Mouse (Mus musculus): Measurements from ENCODE around the gene Arl11. TPM values are rescaled to one million over a fixed set of nuclear protein-coding genes. Genes with fewer than 3 reads are reported as not detected.
A peak's percentile ranks its signal among the peaks of the same experiment; 100 is the strongest.

Gene Arl11
- total and polyA plus RNA-seq, 3 experiments = 0.12 to 0.68 TPM; not detected in 1

DNA sequence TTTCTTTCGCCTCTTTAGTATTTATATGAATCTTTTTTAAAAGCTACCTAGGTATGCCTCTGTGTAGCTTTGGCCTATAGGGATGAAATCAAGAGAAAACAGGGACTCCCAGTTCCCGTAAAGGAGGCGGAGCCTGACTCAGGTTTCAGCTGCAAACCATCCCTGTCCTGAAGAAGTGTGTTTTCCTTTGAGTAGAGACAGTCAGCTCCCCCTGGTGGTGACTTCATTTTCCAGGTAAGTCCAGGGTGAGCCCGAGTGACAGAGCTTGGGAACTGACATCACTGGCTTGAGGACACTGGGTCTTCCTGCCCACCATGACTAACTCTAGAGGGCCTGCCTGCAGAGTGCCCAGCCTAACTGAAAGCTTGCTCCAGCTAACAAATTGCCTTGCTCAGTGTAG, 7.3 kb downstream of the Arl11 start:
- no peaks in the 10 kb centered on the region for H3K27me3 ChIP-seq (ENCODE audit: control insufficient read depth in 1 of 2, insufficient read depth in 2 of 2, low read length in 2 of 2)
- H3K9me3 ChIP-seq (replicated peaks; ENCODE audit: insufficient read depth, low read length) = no peaks in the 10 kb centered on the region
- H3K36me3 ChIP-seq (ENCODE audit: control insufficient read depth in 1 of 2, insufficient read depth in 2 of 2, low read length in 2 of 2) = no peaks in the 10 kb centered on the region; a peak in 1 of 4 replicates
- H3K79me2 ChIP-seq (ENCODE audit: control insufficient read depth, insufficient read depth, low read length, poor library complexity) = no peaks in the 10 kb centered on the region
- peaks cover 0 to 8% of the 10 kb centered on the region in 2 experiments; a peak in 1 of 4 replicates for H3K4me1 ChIP-seq (ENCODE audit: control insufficient read depth in 1 of 2, insufficient read depth in 2 of 2, low read length in 2 of 2)
- no peak overlapping the region for H3K9ac ChIP-seq (ENCODE audit: control insufficient read depth, low read depth, low read length, poor library complexity, severe bottlenecking)
- DNase-seq (ENCODE audit: low read depth, low spot score) = peak; percentile 78
- H3K27ac ChIP-seq (ENCODE audit: control insufficient read depth, low read depth, low read length) = no peak overlapping the region
- peak; percentile 52 for TF ChIP-seq SMC3 (IDR thresholded peaks at IDR 0.05; ENCODE audit: low read depth, low read length)
- peak; percentile 56 to 75 (median 73) for TF ChIP-seq CTCF (IDR thresholded peaks at IDR 0.05 in 2 of 3, conservative IDR thresholded peaks at IDR 0.05 in 1 of 3; ENCODE audit: control insufficient read depth in 1 of 3, insufficient read depth in 1 of 3, low read depth in 2 of 3, low read length in 3 of 3, poor library complexity in 1 of 3, severe bottlenecking in 1 of 3)
- peak; percentile 9; the same call in 1 of the 2 replicates for TF ChIP-seq ZC3H11A (IDR thresholded peaks at IDR 0.05; ENCODE audit: low read depth, low read length)
- no peak for TF ChIP-seq ETS1 (IDR thresholded peaks at IDR 0.05; ENCODE audit: low read depth, low read length)
- peak; percentile 38 for TF ChIP-seq RAD21 (IDR thresholded peaks at IDR 0.05; ENCODE audit: low read depth, low read length)
- TF ChIP-seq USF2 (IDR thresholded peaks at IDR 0.05; ENCODE audit: borderline replicate concordance in 1 of 2, insufficient read depth in 1 of 2, low read depth in 1 of 2, low read length in 2 of 2) = no peak
- no peak overlapping the region for H3K4me3 ChIP-seq (ENCODE audit: control insufficient read depth in 1 of 2, insufficient read depth in 1 of 2, low read depth in 2 of 2, low read length in 2 of 2)

DNA sequence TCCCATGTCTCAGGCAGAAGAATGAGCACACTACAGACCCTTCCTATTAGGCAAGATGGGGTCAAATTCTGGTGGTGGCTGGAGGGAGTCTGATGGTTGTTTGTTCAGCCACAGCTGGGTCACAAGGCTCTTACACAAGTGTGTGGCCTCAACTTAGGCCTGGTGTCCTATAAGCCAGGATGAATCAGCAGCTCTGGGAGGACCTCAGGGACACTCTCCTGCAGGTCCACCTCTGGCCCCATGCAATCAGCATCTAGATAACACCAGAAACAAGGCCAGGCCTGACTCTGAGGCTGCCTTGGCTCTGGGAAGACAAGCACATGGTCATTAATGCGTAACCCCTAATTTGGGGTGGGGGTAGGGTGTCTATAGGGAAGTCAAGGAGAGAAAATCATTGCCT, 11.2 kb downstream of the Arl11 start:
- peaks cover 0 to 6% of the 10 kb centered on the region in 2 experiments; a peak in 1 of 4 replicates for H3K36me3 ChIP-seq (ENCODE audit: control insufficient read depth in 1 of 2, insufficient read depth in 2 of 2, low read length in 2 of 2)

DNA sequence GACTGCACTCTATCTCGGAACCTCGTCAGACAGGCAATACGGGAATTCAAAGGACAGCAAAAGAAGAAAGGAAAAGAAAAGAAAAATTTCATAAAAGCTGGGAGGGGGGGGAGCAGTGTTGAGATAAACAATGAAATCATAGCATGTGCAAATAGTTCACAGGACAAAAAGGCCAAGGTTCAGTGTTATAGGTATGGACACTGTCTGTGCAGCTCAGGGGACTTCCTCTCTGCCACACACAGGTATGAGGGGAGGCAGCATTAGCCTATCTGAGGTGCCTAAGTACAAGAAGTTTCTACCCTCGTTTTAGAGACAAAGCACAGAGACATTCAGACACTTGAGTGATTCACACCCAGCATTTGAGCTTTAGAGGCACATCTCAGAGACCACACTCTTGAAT, 11.6 kb downstream of the Arl11 start:
- Histone ChIP-seq H3K4me3 (ENCODE audit: control insufficient read depth in 1 of 2, insufficient read depth in 1 of 2, low read depth in 2 of 2, low read length in 2 of 2) (no peak overlapping the region), H3K4me1 (ENCODE audit: control insufficient read depth in 1 of 2, insufficient read depth in 2 of 2, low read length in 2 of 2) (peaks cover 3 to 11% of the 10 kb centered on the region in 2 experiments), H3K36me3 (ENCODE audit: control insufficient read depth in 1 of 2, insufficient read depth in 2 of 2, low read length in 2 of 2) (peaks cover 0 to 8% of the 10 kb centered on the region in 2 experiments; a peak in 1 of 4 replicates), H3K9me3 (replicated peaks; ENCODE audit: insufficient read depth, low read length) (no peaks in the 10 kb centered on the region), H3K27ac (ENCODE audit: control insufficient read depth, low read depth, low read length) (peak overlapping the region; percentile 7; the same call in 1 of the 2 replicates), H3K9ac (ENCODE audit: control insufficient read depth, low read depth, low read length, poor library complexity, severe bottlenecking) (no peak overlapping the region), H3K27me3 (ENCODE audit: control insufficient read depth in 1 of 2, insufficient read depth in 2 of 2, low read length in 2 of 2) (no peaks in the 10 kb centered on the region), H3K79me2 (ENCODE audit: control insufficient read depth, insufficient read depth, low read length, poor library complexity) (no peaks in the 10 kb centered on the region)
- no peak for DNase-seq (ENCODE audit: low read depth, low spot score)
- TF ChIP-seq MYC (IDR thresholded peaks at IDR 0.05; ENCODE audit: low read depth, low read length) (no peak), MXI1 (IDR thresholded peaks at IDR 0.05; ENCODE audit: low read depth, low read length) (no peak), UBTF (IDR thresholded peaks at IDR 0.05; ENCODE audit: borderline replicate concordance, insufficient read depth, low read depth, low read length) (no peak), POLR2AphosphoS2 (IDR thresholded peaks at IDR 0.05; ENCODE audit: low read length) (no peak), ZMIZ1 (IDR thresholded peaks at IDR 0.05; ENCODE audit: low read depth, low read length) (no peak), ETS1 (IDR thresholded peaks at IDR 0.05; ENCODE audit: low read depth, low read length) (no peak), MAFK (IDR thresholded peaks at IDR 0.05; ENCODE audit: borderline replicate concordance, low read depth, low read length) (no peak), USF2 (IDR thresholded peaks at IDR 0.05; ENCODE audit: borderline replicate concordance in 1 of 2, insufficient read depth in 1 of 2, low read depth in 1 of 2, low read length in 2 of 2) (no peak), CHD1 (IDR thresholded peaks at IDR 0.05; ENCODE audit: low read depth, low read length) (no peak), GABPA (IDR thresholded peaks at IDR 0.05; ENCODE audit: low read depth, low read length) (no peak), POLR2A (IDR thresholded peaks at IDR 0.05; ENCODE audit: control insufficient read depth in 1 of 2, insufficient read depth in 1 of 2, low read depth in 1 of 2, low read length in 2 of 2, poor library complexity in 1 of 2) (no peak), ZKSCAN1 (IDR thresholded peaks at IDR 0.05; ENCODE audit: low read depth, low read length) (no peak), SMC3 (IDR thresholded peaks at IDR 0.05; ENCODE audit: low read depth, low read length) (no peak), RAD21 (IDR thresholded peaks at IDR 0.05; ENCODE audit: low read depth, low read length) (no peak), MAX (IDR thresholded peaks at IDR 0.05; ENCODE audit: low read length) (no peak), GATA1 (IDR thresholded peaks at IDR 0.05; ENCODE audit: low read depth, low read length) (no peak), E2F4 (IDR thresholded peaks at IDR 0.05; ENCODE audit: borderline replicate concordance, low read depth, low read length) (no peak), CHD2 (IDR thresholded peaks at IDR 0.05; ENCODE audit: low read length) (no peak)

More for the DNA sequence above, 11.2 kb downstream of the Arl11 start:
- DNase-seq (ENCODE audit: low read depth, low spot score) = no peak
- no peak for TF ChIP-seq BHLHE40 (IDR thresholded peaks at IDR 0.05; ENCODE audit: borderline replicate concordance, low read depth, low read length)
- TF ChIP-seq SIN3A (IDR thresholded peaks at IDR 0.05; ENCODE audit: low read length) = no peak
- no peak for TF ChIP-seq ZMIZ1 (IDR thresholded peaks at IDR 0.05; ENCODE audit: low read depth, low read length)
- no peak for TF ChIP-seq CHD1 (IDR thresholded peaks at IDR 0.05; ENCODE audit: low read depth, low read length)
- no peak for TF ChIP-seq HCFC1 (IDR thresholded peaks at IDR 0.05; ENCODE audit: low read depth, low read length)
- TF ChIP-seq CHD2 (IDR thresholded peaks at IDR 0.05; ENCODE audit: low read length) = no peak
- no peak for TF ChIP-seq JUND (IDR thresholded peaks at IDR 0.05; ENCODE audit: low read depth, low read length)
- TF ChIP-seq RCOR1 (IDR thresholded peaks at IDR 0.05; ENCODE audit: low read depth, low read length) = no peak
- no peak for TF ChIP-seq MAX (IDR thresholded peaks at IDR 0.05; ENCODE audit: low read length)
- no peak for TF ChIP-seq NRF1 (IDR thresholded peaks at IDR 0.05; ENCODE audit: insufficient read depth, low read depth, low read length, poor library complexity, severe bottlenecking)
- TF ChIP-seq CTCF (IDR thresholded peaks at IDR 0.05 in 2 of 3, conservative IDR thresholded peaks at IDR 0.05 in 1 of 3; ENCODE audit: control insufficient read depth in 1 of 3, insufficient read depth in 1 of 3, low read depth in 2 of 3, low read length in 3 of 3, poor library complexity in 1 of 3, severe bottlenecking in 1 of 3) = no peak
- TF ChIP-seq MAFK (IDR thresholded peaks at IDR 0.05; ENCODE audit: borderline replicate concordance, low read depth, low read length) = no peak
- no peak for TF ChIP-seq TCF12 (IDR thresholded peaks at IDR 0.05; ENCODE audit: low read depth, low read length)
- no peak for TF ChIP-seq POLR2AphosphoS2 (IDR thresholded peaks at IDR 0.05; ENCODE audit: low read length)
- Histone ChIP-seq H3K79me2 (ENCODE audit: control insufficient read depth, insufficient read depth, low read length, poor library complexity) (no peaks in the 10 kb centered on the region), H3K4me1 (ENCODE audit: control insufficient read depth in 1 of 2, insufficient read depth in 2 of 2, low read length in 2 of 2) (peaks cover 3 to 11% of the 10 kb centered on the region in 2 experiments), H3K27ac (ENCODE audit: control insufficient read depth, low read depth, low read length) (no peak overlapping the region), H3K27me3 (ENCODE audit: control insufficient read depth in 1 of 2, insufficient read depth in 2 of 2, low read length in 2 of 2) (no peaks in the 10 kb centered on the region), H3K4me3 (ENCODE audit: control insufficient read depth in 1 of 2, insufficient read depth in 1 of 2, low read depth in 2 of 2, low read length in 2 of 2) (no peak overlapping the region), H3K9me3 (replicated peaks; ENCODE audit: insufficient read depth, low read length) (no peaks in the 10 kb centered on the region), H3K9ac (ENCODE audit: control insufficient read depth, low read depth, low read length, poor library complexity, severe bottlenecking) (no peak overlapping the region)
